Mouse (Mus musculus) left cerebral cortex, postnatal 4 days (tissue): Measurements from ENCODE around the gene Clpb. TPM values are rescaled to one million over a fixed set of nuclear protein-coding genes. Genes with fewer than 3 reads are reported as not detected.

ENCODE experiments used
- DNase-seq: peaks from one replicate; pipeline ENCODE4 v3.0.0-alpha.2; 2022
- intact Hi-C: fragments of 180-260 bp; cut with DNase I; formaldehyde crosslinking; loops from one replicate; pipeline ENCODE4 v1.15.1; 2025
- total RNA-seq, 2 experiments: library from RNA; stranded (reverse); gene quantifications; 2 replicates each; pipeline ENCODE4 v1.2.3; 2021

Gene Clpb
- total RNA-seq, 2 experiments from 2014 or later = 43.4 to 45.2 TPM

DNA sequence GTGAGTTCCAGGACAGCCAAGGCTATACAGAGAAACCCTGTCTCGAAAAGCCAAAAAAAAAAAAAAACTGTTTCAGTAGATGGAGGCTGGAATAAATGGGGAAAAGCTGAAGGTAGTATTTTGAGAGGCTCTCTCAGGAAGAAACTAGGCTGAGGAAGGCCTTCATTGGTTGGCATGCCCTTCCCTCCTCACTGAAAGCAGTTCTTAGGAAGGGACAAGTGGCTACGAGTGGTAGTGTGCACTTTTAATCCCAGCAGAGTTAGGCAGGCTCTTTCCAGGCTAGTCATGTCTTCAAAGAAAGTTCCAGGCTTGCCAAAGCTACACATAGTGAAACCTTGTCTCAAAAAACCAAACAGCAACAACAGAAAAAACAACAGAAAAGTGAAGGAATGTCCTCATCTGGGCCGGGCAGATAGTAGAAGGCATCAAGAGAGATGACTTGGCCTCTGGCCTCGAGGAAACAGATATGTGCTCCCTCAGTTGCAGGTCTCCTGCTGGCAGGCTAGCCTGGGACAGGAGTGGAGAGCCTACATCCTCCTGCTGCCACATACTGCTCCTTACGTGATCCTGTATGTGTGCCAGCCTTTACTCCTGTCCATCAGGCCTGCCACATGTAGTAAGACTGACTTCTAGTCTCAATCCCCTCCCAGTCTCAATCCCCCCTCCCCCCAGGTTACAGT is 8.3 kb downstream of the Clpb start:
- no peak for DNase-seq
- intact Hi-C loops = no loop called here

DNA sequence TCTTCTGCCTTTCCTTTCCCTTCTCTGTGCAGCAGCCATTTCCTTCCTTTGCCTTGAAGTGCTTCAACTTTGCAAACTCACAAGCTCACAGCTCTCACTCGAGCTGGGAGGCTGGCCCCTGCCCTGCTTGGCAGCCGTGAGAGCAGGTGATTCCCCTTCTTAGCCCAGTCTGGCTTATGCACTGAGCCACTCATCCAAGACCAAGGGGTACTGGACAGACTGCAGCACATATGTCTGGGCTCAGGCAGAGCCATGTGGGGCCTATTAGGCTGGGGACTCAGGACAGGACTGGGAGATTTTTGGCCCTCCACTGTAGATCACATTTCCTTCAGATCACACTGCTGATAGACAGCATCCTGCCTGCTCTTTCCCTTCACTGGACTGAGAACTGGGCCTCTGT is 10.1 kb downstream of the Clpb start:
- no peak for DNase-seq
- intact Hi-C loops = no loop called here

DNA sequence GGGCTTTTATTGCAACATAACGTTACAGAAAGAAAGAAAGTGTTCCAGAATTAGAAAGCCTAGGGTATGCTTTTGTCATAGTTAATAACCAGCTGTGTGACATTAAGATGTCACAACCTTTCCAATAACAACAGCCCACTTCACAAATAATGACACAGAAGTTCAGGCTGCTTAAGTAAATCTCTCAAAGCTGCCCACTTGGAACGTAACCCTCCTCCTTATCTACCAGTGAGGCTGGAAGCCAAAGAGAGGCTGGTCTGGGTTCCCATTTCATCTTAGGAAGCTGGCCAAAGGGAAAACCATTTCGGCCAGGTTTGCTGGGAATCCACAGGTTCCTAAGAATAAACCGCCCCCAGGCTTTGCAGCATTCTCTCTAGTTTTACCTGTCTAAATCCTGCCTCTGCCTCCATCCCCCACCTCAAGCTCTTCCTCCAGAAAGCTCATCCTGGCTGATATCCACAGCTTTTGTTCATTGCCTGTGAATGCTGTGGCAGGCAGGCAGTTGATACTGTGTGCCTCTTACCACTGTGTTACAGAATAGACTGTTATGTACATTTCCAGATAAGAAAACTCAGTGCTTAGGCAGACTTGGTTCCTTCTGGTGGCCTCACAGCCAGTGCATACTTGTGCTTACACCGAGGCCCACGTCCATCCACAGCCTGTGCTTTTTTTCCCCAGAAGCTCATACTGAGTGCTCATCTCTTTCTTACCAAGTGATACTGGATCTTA is 12.8 kb downstream of the Clpb start:
- DNase-seq = no peak
- intact Hi-C loops = no loop called here

GRCm38 (mm10) chr7:101676762-101677308 is 13.4 kb downstream of the Clpb start:
- no peak for DNase-seq
- intact Hi-C loops = no loop called here

GRCm38 (mm10) chr7:101679591-101679990 is 16.2 kb downstream of the Clpb start:
- intact Hi-C loops = no loop called here
- peak; percentile 85 for DNase-seq

- DNase-seq = no peak
- intact Hi-C loops = no loop called here
Observed at GRCm38 (mm10) chr7:101680961-101681360, 17.5 kb downstream of the Clpb start.

GRCm38 (mm10) chr7:101681565-101682071 is 18.2 kb downstream of the Clpb start:
- intact Hi-C loops = no loop called here
- DNase-seq = no peak

DNA sequence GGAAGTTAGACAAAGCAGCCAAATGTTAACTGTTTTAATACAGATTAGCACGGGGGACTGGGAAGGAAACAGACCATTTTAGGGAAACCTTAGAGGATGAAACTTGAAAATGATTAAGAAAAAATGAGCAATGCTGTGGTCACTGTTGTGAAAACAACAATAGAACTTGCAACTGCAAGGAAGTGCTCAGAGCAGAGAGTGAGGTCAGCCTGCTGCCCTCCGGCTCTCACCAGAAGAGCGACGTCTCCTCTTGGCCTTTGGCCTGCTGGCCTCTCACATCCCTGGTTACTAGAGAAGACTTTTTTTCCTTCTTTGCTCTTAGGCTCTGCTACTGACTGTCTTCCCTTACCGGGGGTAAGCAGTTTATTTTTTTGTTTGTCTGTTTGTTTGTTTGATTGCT is 19.5 kb downstream of the Clpb start:
- intact Hi-C loops = no loop called here
- DNase-seq = no peak

DNA sequence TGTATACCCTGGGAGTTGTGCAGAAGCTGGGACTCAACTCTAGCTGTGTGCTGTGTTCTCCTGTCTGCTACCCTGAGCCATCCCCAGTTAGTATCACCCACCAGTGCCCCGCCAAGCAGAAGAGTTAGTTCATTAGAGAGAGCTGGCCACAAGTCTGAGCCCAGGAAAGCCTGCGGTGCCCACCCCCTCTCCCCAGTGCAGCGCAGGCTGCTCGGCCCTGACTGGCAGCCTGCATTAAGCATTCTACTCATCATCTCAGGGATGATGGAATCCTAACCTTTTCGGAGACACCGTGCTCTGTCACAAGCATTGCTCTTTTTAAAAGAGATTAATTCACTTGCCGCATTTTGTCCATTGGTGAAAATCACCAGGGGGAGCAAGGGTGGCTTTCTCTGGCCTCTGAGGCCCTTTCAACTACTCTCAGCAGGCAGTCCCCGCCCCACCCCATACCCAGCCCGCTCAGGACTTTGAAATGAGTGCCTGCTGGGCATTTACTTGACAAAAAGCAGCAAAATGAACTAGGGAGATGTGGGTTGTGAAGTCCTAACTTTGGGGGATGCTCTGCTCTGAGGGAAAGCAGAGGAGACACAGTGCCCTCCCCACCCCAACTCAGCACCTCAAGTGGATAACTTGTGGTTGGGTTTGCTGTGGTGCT is 20.7 kb downstream of the Clpb start:
- intact Hi-C loops = no loop called here
- no peak for DNase-seq

GRCm38 (mm10) chr7:101684671-101685070 is 21.2 kb downstream of the Clpb start:
- no peak for DNase-seq
- intact Hi-C loops = no loop called here

GRCm38 (mm10) chr7:101687144-101687543 is 23.7 kb downstream of the Clpb start:
- no peak for DNase-seq
- intact Hi-C loops = no loop called here

- intact Hi-C loops = no loop called here
- DNase-seq = no peak
Observed at GRCm38 (mm10) chr7:101690471-101690870, 27.0 kb downstream of the Clpb start.

DNA sequence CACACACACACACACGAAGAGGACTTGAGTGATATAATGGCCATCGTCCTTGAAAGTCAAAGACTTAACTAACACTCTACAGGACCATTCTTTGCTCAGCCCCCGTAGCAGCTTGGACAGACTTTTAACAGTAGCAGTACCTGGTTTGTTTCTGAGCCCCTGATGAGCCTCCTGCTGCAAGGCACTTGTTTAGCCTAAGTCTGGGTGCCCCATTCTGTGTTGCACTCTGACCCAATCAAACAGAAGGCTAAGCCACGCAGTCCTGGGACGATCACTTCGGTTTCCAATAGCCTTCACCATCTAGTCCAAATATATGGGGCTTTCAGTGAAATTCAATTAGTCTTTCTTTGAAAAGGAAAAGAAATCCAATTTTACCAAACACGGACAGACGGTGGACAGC is 28.4 kb downstream of the Clpb start:
- intact Hi-C loops = no loop called here
- no peak for DNase-seq

DNA sequence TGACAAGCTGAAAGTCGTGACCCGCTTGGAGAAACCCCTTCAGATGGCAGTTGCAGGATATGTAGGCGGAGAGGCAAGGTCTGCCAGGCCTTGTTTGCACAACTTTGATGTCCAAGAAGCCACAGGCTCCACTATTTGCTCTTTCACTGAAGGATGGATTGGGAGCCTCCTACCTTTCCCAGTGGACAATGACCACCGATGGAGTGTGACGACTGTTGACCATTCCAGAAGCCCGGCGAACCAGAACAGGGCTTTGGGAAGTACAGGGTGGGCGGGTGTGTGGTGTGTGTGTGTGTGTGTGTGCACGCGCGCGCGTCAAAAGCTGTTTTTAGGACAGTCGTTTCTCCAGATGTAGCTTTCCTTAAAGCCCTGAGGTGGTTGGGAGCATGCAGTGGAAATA is 29.0 kb downstream of the Clpb start:
- intact Hi-C loops = no loop called here
- no peak for DNase-seq

GRCm38 (mm10) chr7:101695483-101695882 is 32.0 kb downstream of the Clpb start:
- intact Hi-C loops = no loop called here
- no peak for DNase-seq

DNA sequence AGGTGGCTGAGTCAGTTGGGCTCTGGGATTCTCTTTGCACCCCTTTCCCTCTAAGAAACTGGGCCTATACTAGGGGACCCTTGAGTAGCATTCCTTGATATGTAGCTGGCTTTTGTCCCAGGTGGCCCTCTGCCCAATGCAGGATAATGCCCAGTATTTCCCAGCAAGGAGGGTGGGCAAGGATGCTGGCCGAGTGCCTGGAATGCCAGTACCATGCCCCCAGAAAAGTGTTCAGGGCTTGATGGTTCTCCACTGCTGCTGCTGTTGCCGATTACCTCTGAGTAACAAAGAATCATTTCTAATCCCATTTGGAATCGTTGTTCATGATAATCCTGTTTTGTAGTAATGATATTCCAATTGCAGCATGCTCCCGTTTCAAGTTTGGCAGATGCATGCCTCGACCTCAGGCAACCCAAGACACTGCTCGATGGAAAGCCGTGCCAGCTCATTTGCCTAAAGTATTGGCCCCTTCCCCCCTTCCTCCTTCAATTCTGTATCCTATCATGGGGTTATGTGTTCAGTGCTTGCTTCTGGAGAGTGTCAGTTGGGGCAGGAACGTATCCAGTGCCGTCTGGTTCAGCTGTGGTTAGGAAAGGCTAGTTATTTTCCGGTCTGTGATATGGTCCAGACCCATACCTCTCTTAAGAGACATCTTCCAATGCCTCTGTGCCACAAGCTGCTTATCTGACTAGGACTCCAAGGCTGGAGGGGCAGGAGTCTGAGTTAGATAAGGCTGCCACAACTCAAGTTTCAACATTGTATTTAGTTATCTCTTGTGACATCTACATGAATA is 33.7 kb downstream of the Clpb start:
- intact Hi-C loops = no loop called here
- peak; percentile 80 for DNase-seq

DNA sequence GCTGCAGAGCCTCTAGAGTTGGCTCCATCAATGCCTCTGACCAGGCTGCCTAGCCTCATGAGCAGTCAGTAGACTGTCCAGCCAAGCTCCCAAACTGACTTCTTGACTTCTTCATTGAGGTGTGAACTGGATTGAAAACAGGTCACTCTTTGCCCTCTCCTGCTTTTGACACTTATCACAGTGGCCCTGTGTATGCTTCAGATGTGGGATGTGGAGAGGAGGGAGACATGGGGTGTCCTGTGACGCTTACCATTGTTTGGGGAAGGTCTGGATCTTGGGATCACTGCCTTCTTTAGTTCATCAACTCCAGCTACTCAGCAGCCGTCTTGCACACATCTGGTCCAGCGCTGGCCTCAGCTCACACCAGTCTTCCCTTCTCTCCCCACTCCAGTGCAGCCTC is 36.9 kb downstream of the Clpb start:
- intact Hi-C loops = no loop called here
- DNase-seq = no peak

DNA sequence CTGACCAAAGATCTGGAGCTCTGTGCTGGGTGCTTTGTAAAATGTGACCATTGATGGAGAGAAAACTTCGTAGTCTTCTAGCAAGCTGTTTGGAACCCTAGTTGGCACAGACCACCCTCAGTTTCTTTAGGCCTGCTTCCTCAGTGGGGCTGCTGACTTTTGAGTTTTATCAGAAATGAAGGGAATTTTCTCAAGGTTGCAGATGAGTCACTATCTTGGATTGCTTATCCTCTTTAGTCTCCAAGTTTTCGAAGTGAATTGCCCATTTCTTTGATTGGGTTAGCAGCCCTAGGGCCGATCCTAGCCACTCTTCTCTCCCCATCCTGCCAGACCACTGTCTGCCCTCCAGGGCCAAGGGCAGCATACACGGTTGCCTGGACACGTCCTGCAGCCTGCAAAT is 39.3 kb downstream of the Clpb start:
- no peak for DNase-seq
- intact Hi-C loops = no loop called here

- intact Hi-C loops = no loop called here
- no peak for DNase-seq
Observed at GRCm38 (mm10) chr7:101709586-101709985, 46.2 kb downstream of the Clpb start.

DNA sequence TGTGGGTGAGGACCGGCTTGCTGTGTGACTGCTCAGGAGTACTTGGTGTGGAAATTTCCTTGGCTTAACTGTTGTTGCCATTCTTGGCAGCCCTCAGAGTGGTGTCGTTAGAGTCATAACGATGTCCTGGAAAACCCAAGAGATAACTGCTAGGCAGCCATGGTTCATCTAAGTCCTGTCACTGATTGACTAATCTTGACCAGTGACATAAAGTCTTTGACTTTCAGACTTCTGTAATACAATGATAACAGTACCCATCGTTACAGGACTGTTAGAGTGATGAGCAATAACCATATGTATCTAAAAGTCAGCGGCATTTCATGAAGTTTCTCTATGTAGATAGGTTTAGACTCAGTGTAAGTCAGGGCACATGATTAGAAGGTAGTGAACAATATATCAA is 46.8 kb downstream of the Clpb start:
- intact Hi-C loops = no loop called here
- no peak for DNase-seq
